8 mouse cellular contexts compared by ENCODE assay signal in the genomic region with DNA sequence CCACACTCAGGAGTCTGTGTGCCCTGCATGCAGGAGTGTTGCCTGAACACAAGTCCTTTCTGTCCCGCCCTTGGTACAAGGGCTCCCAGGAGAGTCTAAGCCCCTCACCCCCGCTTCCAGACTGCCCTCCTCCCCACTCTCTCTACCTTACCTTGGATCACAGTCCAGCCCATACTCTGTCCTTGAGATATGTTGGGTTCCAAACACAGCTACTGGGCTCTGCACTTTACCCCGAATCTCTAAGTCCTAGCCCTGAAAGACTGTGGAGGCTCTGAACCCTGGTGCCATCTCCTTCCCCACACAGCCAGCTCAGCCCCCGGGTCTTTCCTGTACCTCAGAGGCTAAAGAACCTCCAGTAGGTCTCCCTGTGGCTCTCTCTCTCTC.
A peak's percentile ranks its signal among the peaks of the same experiment; 100 is the strongest.
DNase-seq lines count a peak whose midpoint lies in the region; ATAC-seq and TF ChIP-seq lines count a peak whose summit lies in the region.

No protein-coding gene starts in this region.

- no peaks in the 10 kb centered on the region for H3K9me3 ChIP-seq in lung, embryonic 14.5 days (ENCODE audit: low read depth, low read length)
- no peaks in the 10 kb centered on the region for H3K9me3 ChIP-seq in embryonic facial prominence, embryonic 13.5 days
- H3K9me3 ChIP-seq in intestine, embryonic 16.5 days (ENCODE audit: control insufficient read depth, low read length), result peaks cover 4% of the 10 kb centered on the region; the same call in 1 of the 2 replicates
- H3K9me3 ChIP-seq in neural tube, embryonic 13.5 days, result no peaks in the 10 kb centered on the region

- WGBS in lung, embryonic 14.5 days, result 23% methylated on average over 4 of the region's 4 CpGs
- 29% methylated on average over 4 of the region's 4 CpGs for WGBS in embryonic facial prominence, embryonic 13.5 days
- 29% methylated on average over 4 of the region's 4 CpGs for WGBS in intestine, embryonic 16.5 days
- WGBS in neural tube, embryonic 13.5 days, result 15% methylated on average over 4 of the region's 4 CpGs

- peak overlapping the region; percentile 53 for H3K9ac ChIP-seq in lung, embryonic 14.5 days
- H3K9ac ChIP-seq in embryonic facial prominence, embryonic 13.5 days, result peak overlapping the region; percentile 58; the same call in 1 of the 2 replicates
- peak overlapping the region; percentile 65 for H3K9ac ChIP-seq in intestine, embryonic 16.5 days (ENCODE audit: low read depth, low read length)
- H3K9ac ChIP-seq in neural tube, embryonic 13.5 days, result peak overlapping the region; percentile 63

- no peak for DNase-seq in lung, embryonic 14.5 days
- DNase-seq in lung, postnatal 10 days, result no peak
- DNase-seq in left cerebral cortex, postnatal 25 days (ENCODE audit: low spot score in 2 of 2), result no peak
- no peak for DNase-seq in cerebellum, postnatal 4 days (ENCODE audit: low spot score in 2 of 2)
- DNase-seq in cerebellum, adult 11 months, result no peak

- H3K4me2 ChIP-seq in lung, embryonic 14.5 days, result peak overlapping the region; percentile 48
- peak overlapping the region; percentile 51 for H3K4me2 ChIP-seq in embryonic facial prominence, embryonic 13.5 days
- peak overlapping the region; percentile 44 for H3K4me2 ChIP-seq in intestine, embryonic 16.5 days (ENCODE audit: low read depth, low read length)
- peak overlapping the region; percentile 44 for H3K4me2 ChIP-seq in neural tube, embryonic 13.5 days

- peak overlapping the region; percentile 30 for H3K4me3 ChIP-seq in lung, embryonic 14.5 days (ENCODE audit: low read depth, low read length)
- H3K4me3 ChIP-seq in embryonic facial prominence, embryonic 13.5 days, result peak overlapping the region; percentile 26
- H3K4me3 ChIP-seq in intestine, embryonic 16.5 days (ENCODE audit: low read length), result peak overlapping the region; percentile 48
- peak overlapping the region; percentile 35 for H3K4me3 ChIP-seq in neural tube, embryonic 13.5 days

- peak overlapping the region; percentile 80 for H3K27ac ChIP-seq in lung, embryonic 14.5 days (ENCODE audit: low read depth)
- peak overlapping the region; percentile 86 for H3K27ac ChIP-seq in embryonic facial prominence, embryonic 13.5 days
- peak overlapping the region; percentile 94 for H3K27ac ChIP-seq in intestine, embryonic 16.5 days (ENCODE audit: low read length)
- peak overlapping the region; percentile 85 for H3K27ac ChIP-seq in neural tube, embryonic 13.5 days (replicated peaks)

- H3K27me3 ChIP-seq in lung, embryonic 14.5 days (ENCODE audit: insufficient read depth, low read length), result no peaks in the 10 kb centered on the region
- H3K27me3 ChIP-seq in embryonic facial prominence, embryonic 13.5 days, result no peaks in the 10 kb centered on the region
- no peaks in the 10 kb centered on the region for H3K27me3 ChIP-seq in intestine, embryonic 16.5 days (replicated peaks; ENCODE audit: control insufficient read depth, insufficient read depth, low read length)
- H3K27me3 ChIP-seq in neural tube, embryonic 13.5 days, result no peaks in the 10 kb centered on the region

- no peak for TF ChIP-seq CTCF in lung, embryonic 14.5 days (IDR thresholded peaks at IDR 0.05; ENCODE audit: low read depth)

- intact Hi-C loops in left cerebral cortex, postnatal 25 days (cut with DNase I), result loop anchor here (5.0 kb wide), 1 partner anchor 211 kb away; no protein-coding TSS in a partner anchor

- H3K36me3 ChIP-seq in lung, embryonic 14.5 days (ENCODE audit: insufficient read depth), result no peaks in the 10 kb centered on the region
- no peaks in the 10 kb centered on the region for H3K36me3 ChIP-seq in embryonic facial prominence, embryonic 13.5 days
- no peaks in the 10 kb centered on the region for H3K36me3 ChIP-seq in intestine, embryonic 16.5 days (ENCODE audit: control insufficient read depth, insufficient read depth, low read length)
- no peaks in the 10 kb centered on the region for H3K36me3 ChIP-seq in neural tube, embryonic 13.5 days

- peaks cover 3% of the 10 kb centered on the region; the same call in 1 of the 2 replicates for H3K4me1 ChIP-seq in lung, embryonic 14.5 days (ENCODE audit: insufficient read depth)
- H3K4me1 ChIP-seq in embryonic facial prominence, embryonic 13.5 days, result peaks cover 29% of the 10 kb centered on the region
- H3K4me1 ChIP-seq in intestine, embryonic 16.5 days (ENCODE audit: control insufficient read depth, insufficient read depth, low read length), result peaks cover 22% of the 10 kb centered on the region
- H3K4me1 ChIP-seq in neural tube, embryonic 13.5 days (replicated peaks), result peaks cover 45% of the 10 kb centered on the region

- 0 out of 2 replicates have a peak, but pooled peaks have one; percentile 7 for ATAC-seq in lung, embryonic 14.5 days (ENCODE audit: insufficient read depth)
- no peak for ATAC-seq in embryonic facial prominence, embryonic 13.5 days (ENCODE audit: insufficient number of reproducible peaks, insufficient read depth, low FRiP score, low TSS enrichment, low read depth)
- peak; percentile 5 for ATAC-seq in intestine, embryonic 16.5 days
- no peak for ATAC-seq in neural tube, embryonic 13.5 days (ENCODE audit: low read depth)

Comparison
In these comparisons a context has a peak if more than half of its experiments do, and no peak if none do; other contexts are left out.
1. ATAC-seq: peak in lung, embryonic 14.5 days (single experiment) and intestine, embryonic 16.5 days (single experiment); none in embryonic facial prominence, embryonic 13.5 days (single experiment) and neural tube, embryonic 13.5 days (single experiment).
2. Peak in every context shown above with its lines, with median percentiles within 50 percentile points of each other: H3K27ac ChIP-seq, H3K4me2 ChIP-seq, H3K4me3 ChIP-seq and H3K9ac ChIP-seq.